Mouse (Mus musculus) C2C12 (cell line): Measurements from ENCODE around the gene Lsp1.

ENCODE experiments used
- CEBPB ChIP-seq: IDR thresholded peaks from one replicate; pipeline ENCODE4 v1.6.1; 2011; ENCODE audit warnings: low read depth, mild to moderate bottlenecking, control low read depth, moderate library complexity
- CTCF ChIP-seq: IDR thresholded peaks from one replicate; pipeline ENCODE4 v1.5.1; 2011; ENCODE audit not compliant: control insufficient read depth, insufficient read depth, insufficient read length
- FOSL1 ChIP-seq: IDR thresholded peaks from one replicate; pipeline ENCODE4 v1.8.0; 2011; ENCODE audit warnings: mild to moderate bottlenecking, low read length; ENCODE audit not compliant: poor library complexity, insufficient read depth, severe bottlenecking
- MAX ChIP-seq: IDR thresholded peaks from one replicate; pipeline ENCODE4 v1.6.1; 2011; ENCODE audit warnings: mild to moderate bottlenecking, control low read depth
- MYOD1 ChIP-seq: IDR thresholded peaks from one replicate; pipeline ENCODE4 v1.6.1; 2011; ENCODE audit warnings: low read depth; ENCODE audit not compliant: control insufficient read depth, insufficient read length
- MYOG ChIP-seq: IDR thresholded peaks from one replicate; pipeline ENCODE4 v1.6.1; 2011; ENCODE audit not compliant: control insufficient read depth, insufficient read length; ENCODE audit errors: extremely low read depth
- USF1 ChIP-seq: IDR thresholded peaks from one replicate; pipeline ENCODE4 v1.6.1; 2011; ENCODE audit warnings: low read depth, mild to moderate bottlenecking, control low read depth, moderate library complexity

DNA sequence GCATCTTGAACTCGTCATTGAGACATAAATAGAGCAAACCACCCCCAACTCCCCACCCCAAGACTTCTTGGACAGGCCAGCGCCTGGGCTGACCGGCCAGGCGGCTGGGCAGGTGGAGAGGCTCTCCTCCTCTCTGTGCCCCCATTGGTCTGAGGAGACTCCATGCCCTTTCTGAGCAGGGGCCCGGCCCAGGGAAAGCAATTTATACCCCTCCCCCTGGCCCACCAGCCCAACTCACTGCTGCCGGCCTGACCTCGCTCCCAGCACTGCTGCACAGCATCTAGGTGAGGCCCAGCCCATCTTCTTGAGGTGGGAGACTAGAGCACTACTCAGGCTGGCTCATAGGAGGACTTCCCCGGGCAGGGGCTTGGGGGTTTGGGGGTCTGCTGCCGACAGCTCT lies 19.0 kb upstream of the Lsp1 start, which contains the start of gene Tnni2:
- no peak for TF ChIP-seq CTCF
- no peak for TF ChIP-seq USF1
- no peak for TF ChIP-seq MYOG
- TF ChIP-seq MYOD1: no peak
- TF ChIP-seq MAX: no peak
- no peak for TF ChIP-seq FOSL1
- TF ChIP-seq CEBPB: no peak
